Mouse (Mus musculus) neural tube, embryonic 15.5 days (tissue): Measurements from ENCODE around the gene Megf8. TPM values are rescaled to one million over a fixed set of nuclear protein-coding genes. Genes with fewer than 3 reads are reported as not detected.
A peak's percentile ranks its signal among the peaks of the same experiment; 100 is the strongest.

ENCODE experiments used
- ATAC-seq: fragments of 200-750 bp; cut with Nextera tagmentation; 2 replicates; pipeline ENCODE4 v1.8.0; 2017; ENCODE audit warnings: mild to moderate bottlenecking, moderate TSS enrichment, moderate library complexity; ENCODE audit not compliant: low FRiP score
- H3K27ac ChIP-seq: fragments of 300-500 bp; sonication (generic); replicated peaks from 2 replicates; pipeline ENCODE4 v1.5.1; 2015; ENCODE audit warnings: mild to moderate bottlenecking, inconsistent platforms
- H3K27me3 ChIP-seq: fragments of 300-500 bp; sonication (generic); replicated peaks from 2 replicates; pipeline ENCODE4 v1.6.1; 2015; ENCODE audit warnings: inconsistent platforms
- H3K36me3 ChIP-seq: fragments of 300-500 bp; sonication (generic); 2 replicates; pipeline ENCODE4 v1.6.1; 2015; ENCODE audit warnings: inconsistent platforms
- H3K4me1 ChIP-seq: fragments of 300-500 bp; sonication (generic); 2 replicates; pipeline ENCODE4 v1.6.1; 2015; ENCODE audit warnings: inconsistent platforms
- H3K4me2 ChIP-seq: fragments of 300-500 bp; sonication (generic); 2 replicates; pipeline ENCODE4 v1.6.1; 2015; ENCODE audit warnings: inconsistent platforms, mild to moderate bottlenecking, moderate library complexity
- H3K4me3 ChIP-seq: fragments of 300-500 bp; sonication (generic); replicated peaks from 2 replicates; pipeline ENCODE4 v1.5.1; 2015; ENCODE audit warnings: mild to moderate bottlenecking, inconsistent platforms
- H3K9ac ChIP-seq: fragments of 300-500 bp; sonication (generic); replicated peaks from 2 replicates; pipeline ENCODE4 v1.6.1; 2015; ENCODE audit warnings: mild to moderate bottlenecking, inconsistent platforms
- H3K9me3 ChIP-seq: fragments of 300-500 bp; sonication (generic); replicated peaks from 2 replicates; pipeline ENCODE4 v1.6.1; 2016; ENCODE audit warnings: inconsistent platforms
- WGBS: fragments of 180-500 bp; shearing (Covaris S2); methylation state at CpG from one replicate; pipeline ENCODE4 v1.1.7; 2015; ENCODE audit warnings: mixed read lengths; 5-methylcytosine and 5-hydroxymethylcytosine counted together
- polyA plus RNA-seq: library from polyadenylated mRNA; unstranded; fragments of >200 nt; fragmentation: Nextera tagmentation; extraction: Ambion mirVana; gene quantifications from 2 replicates; pipeline ENCODE4 v1.2.1, GENCODE M21; 2015

Megf8 gene
- polyA plus RNA-seq, 1 experiment from 2014 or later = 22.7 TPM

- Histone ChIP-seq H3K9me3 (no peaks in the 10 kb centered on the region), H3K27me3 (no peaks in the 10 kb centered on the region), H3K4me1 (peaks cover 75% of the 10 kb centered on the region), H3K36me3 (peaks cover 29% of the 10 kb centered on the region), H3K4me2 (no peak overlapping the region), H3K27ac (no peak overlapping the region), H3K9ac (0 out of 2 replicates have a peak overlapping the region, but pooled peaks have one; percentile 14), H3K4me3 (no peak overlapping the region)
- WGBS = 93% methylated on average over 22 of the region's 22 CpGs
- no peak for ATAC-seq
These were observed 43.4 kb upstream of the Megf8 start for GRCm38 (mm10) chr7:25273259-25274241.

GRCm38 (mm10) chr7:25274571-25274970 is 42.4 kb upstream of the Megf8 start:
- Histone ChIP-seq H3K4me1 (peaks cover 68% of the 10 kb centered on the region), H3K9ac (0 out of 2 replicates have a peak overlapping the region, but pooled peaks have one; percentile 14), H3K36me3 (peaks cover 29% of the 10 kb centered on the region), H3K27ac (no peak overlapping the region), H3K4me3 (no peak overlapping the region), H3K27me3 (no peaks in the 10 kb centered on the region), H3K4me2 (no peak overlapping the region), H3K9me3 (no peaks in the 10 kb centered on the region)
- no peak for ATAC-seq
- 55% methylated on average over 5 of the region's 5 CpGs for WGBS

GRCm38 (mm10) chr7:25274996-25275395 is 42.0 kb upstream of the Megf8 start:
- no peak overlapping the region for H3K4me2 ChIP-seq
- H3K36me3 ChIP-seq = peaks cover 29% of the 10 kb centered on the region
- H3K4me1 ChIP-seq = peaks cover 68% of the 10 kb centered on the region
- H3K9ac ChIP-seq = no peak overlapping the region; the same call in 1 of the 2 replicates
- no peak overlapping the region for H3K27ac ChIP-seq
- no peak for ATAC-seq
- no peaks in the 10 kb centered on the region for H3K9me3 ChIP-seq
- 96% methylated on average over 3 of the region's 3 CpGs for WGBS
- no peaks in the 10 kb centered on the region for H3K27me3 ChIP-seq
- no peak overlapping the region for H3K4me3 ChIP-seq

GRCm38 (mm10) chr7:25275555-25276298 is 41.2 kb upstream of the Megf8 start:
- Histone ChIP-seq H3K9me3 (no peaks in the 10 kb centered on the region), H3K4me3 (no peak overlapping the region), H3K4me1 (peaks cover 69% of the 10 kb centered on the region), H3K27me3 (no peaks in the 10 kb centered on the region), H3K27ac (no peak overlapping the region), H3K4me2 (peak overlapping the region; percentile 6), H3K9ac (peak overlapping the region; percentile 23; the same call in 1 of the 2 replicates), H3K36me3 (peaks cover 29% of the 10 kb centered on the region)
- WGBS = 69% methylated on average over 9 of the region's 9 CpGs
- ATAC-seq = no peak

GRCm38 (mm10) chr7:25277405-25277804 is 39.6 kb upstream of the Megf8 start:
- 88% methylated on average over 4 of the region's 4 CpGs for WGBS
- no peak for ATAC-seq
- H3K9ac ChIP-seq = peak overlapping the region; percentile 77
- H3K4me3 ChIP-seq = peak overlapping the region; percentile 68; the same call in 1 of the 2 replicates
- H3K36me3 ChIP-seq = peaks cover 16% of the 10 kb centered on the region
- peak overlapping the region; percentile 78 for H3K4me2 ChIP-seq
- peak overlapping the region; percentile 100 for H3K27ac ChIP-seq
- peaks cover 75% of the 10 kb centered on the region for H3K4me1 ChIP-seq
- H3K27me3 ChIP-seq = no peaks in the 10 kb centered on the region
- H3K9me3 ChIP-seq = no peaks in the 10 kb centered on the region

- no peak for ATAC-seq
- peaks cover 11% of the 10 kb centered on the region for H3K36me3 ChIP-seq
- WGBS = 14% methylated on average over 4 of the region's 4 CpGs
These were observed 39.0 kb upstream of the Megf8 start for GRCm38 (mm10) chr7:25277998-25278340.

GRCm38 (mm10) chr7:25278341-25279075 is 38.5 kb upstream of the Megf8 start:
- Histone ChIP-seq H3K36me3 (peaks cover 5% of the 10 kb centered on the region), H3K9ac (peak overlapping the region; percentile 77), H3K4me1 (peaks cover 77% of the 10 kb centered on the region), H3K4me3 (peak overlapping the region; percentile 68), H3K4me2 (peak overlapping the region; percentile 78), H3K9me3 (no peaks in the 10 kb centered on the region), H3K27ac (peak overlapping the region; percentile 100), H3K27me3 (no peaks in the 10 kb centered on the region)
- under 1% methylated on average over 52 of the region's 60 CpGs for WGBS
- peak; percentile 83 for ATAC-seq

More at GRCm38 (mm10) chr7:25277998-25278340, 39.0 kb upstream of the Megf8 start:
- H3K4me2 ChIP-seq = peak overlapping the region; percentile 78
- peaks cover 77% of the 10 kb centered on the region for H3K4me1 ChIP-seq
- no peaks in the 10 kb centered on the region for H3K27me3 ChIP-seq
- H3K27ac ChIP-seq = peak overlapping the region; percentile 100
- H3K9ac ChIP-seq = peak overlapping the region; percentile 77
- no peaks in the 10 kb centered on the region for H3K9me3 ChIP-seq
- peak overlapping the region; percentile 68 for H3K4me3 ChIP-seq

GRCm38 (mm10) chr7:25279076-25279860 is 37.7 kb upstream of the Megf8 start:
- peak overlapping the region; percentile 78 for H3K4me2 ChIP-seq
- peaks cover 3% of the 10 kb centered on the region; the same call in 1 of the 2 replicates for H3K36me3 ChIP-seq
- no peaks in the 10 kb centered on the region for H3K9me3 ChIP-seq
- H3K27me3 ChIP-seq = no peaks in the 10 kb centered on the region
- H3K9ac ChIP-seq = peak overlapping the region; percentile 77
- peak overlapping the region; percentile 68 for H3K4me3 ChIP-seq
- WGBS = under 1% methylated on average over 38 of the region's 49 CpGs
- H3K4me1 ChIP-seq = peaks cover 77% of the 10 kb centered on the region
- H3K27ac ChIP-seq = peak overlapping the region; percentile 100
- ATAC-seq = peak; percentile 56

GRCm38 (mm10) chr7:25279861-25280791 is 36.8 kb upstream of the Megf8 start:
- Histone ChIP-seq H3K36me3 (peaks cover 9% of the 10 kb centered on the region), H3K4me2 (peak overlapping the region; percentile 78), H3K27me3 (no peaks in the 10 kb centered on the region), H3K9ac (peak overlapping the region; percentile 77), H3K27ac (peak overlapping the region; percentile 100), H3K9me3 (no peaks in the 10 kb centered on the region), H3K4me1 (peaks cover 77% of the 10 kb centered on the region), H3K4me3 (peak overlapping the region; percentile 68)
- no peak for ATAC-seq
- 0% methylated on average over 6 of the region's 6 CpGs for WGBS
